Mouse (Mus musculus): Measurements from ENCODE around the gene E030018B13Rik. TPM values are rescaled to one million over a fixed set of nuclear protein-coding genes. Genes with fewer than 3 reads are reported as not detected.
A peak's percentile ranks its signal among the peaks of the same experiment; 100 is the strongest.

Gene E030018B13Rik
- polyA plus RNA-seq (2014; fragmentation: Nextera tagmentation; extraction: Ambion mirVana), result not detected in 2 replicates

GRCm38 (mm10) chr7:63916268-63916907 lies at the start of gene E030018B13Rik:
Gene E030018B13Rik, plus strand, starts transcription at chr7:63916857.
- H3K4me3 ChIP-seq (ENCODE audit: low read depth, low read length), result no peak within 1 kb of the TSS
- H3K4me2 ChIP-seq (ENCODE audit: low read length), result no peak within 1 kb of the TSS
- ATAC-seq, result no peak
- DNase-seq (ENCODE audit: low spot score), result no peak
- H3K9me3 ChIP-seq (replicated peaks; ENCODE audit: control insufficient read depth, low read length), result no peaks in the 10 kb centered on the region
- H3K36me3 ChIP-seq (ENCODE audit: control insufficient read depth, insufficient read depth, low read length), result no peaks in the 10 kb centered on the region
- no peak within 1 kb of the TSS for H3K27ac ChIP-seq (ENCODE audit: low read depth, low read length)
- H3K4me1 ChIP-seq (ENCODE audit: control insufficient read depth, insufficient read depth, low read length), result peaks cover 25% of the 10 kb centered on the region
- H3K27me3 ChIP-seq (replicated peaks; ENCODE audit: control insufficient read depth, insufficient read depth, low read length), result no peaks in the 10 kb centered on the region
- no peak within 1 kb of the TSS for H3K9ac ChIP-seq (ENCODE audit: low read length)
- WGBS, result 87% methylated on average over 6 of the region's 6 CpGs

GRCm38 (mm10) chr7:63868356-63868918 lies 48.2 kb upstream of the E030018B13Rik start:
- Histone ChIP-seq H3K4me3 (ENCODE audit: low read depth, low read length) (no peak overlapping the region), H3K36me3 (ENCODE audit: control insufficient read depth, insufficient read depth, low read length) (no peaks in the 10 kb centered on the region), H3K4me2 (ENCODE audit: low read length) (no peak overlapping the region), H3K9ac (ENCODE audit: low read length) (no peak overlapping the region), H3K4me1 (ENCODE audit: control insufficient read depth, insufficient read depth, low read length) (no peaks in the 10 kb centered on the region), H3K27ac (ENCODE audit: low read depth, low read length) (no peak overlapping the region), H3K27me3 (replicated peaks; ENCODE audit: control insufficient read depth, insufficient read depth, low read length) (no peaks in the 10 kb centered on the region), H3K9me3 (replicated peaks; ENCODE audit: control insufficient read depth, low read length) (no peaks in the 10 kb centered on the region)
- no peak for DNase-seq (ENCODE audit: low spot score)
- 69% methylated on average over 6 of the region's 6 CpGs for WGBS
- no peak for ATAC-seq

- Histone ChIP-seq H3K4me1 (ENCODE audit: control insufficient read depth, insufficient read depth, low read length) (no peaks in the 10 kb centered on the region), H3K27ac (ENCODE audit: low read depth, low read length) (no peak overlapping the region), H3K9ac (ENCODE audit: low read length) (no peak overlapping the region), H3K4me3 (ENCODE audit: low read depth, low read length) (no peak overlapping the region), H3K9me3 (replicated peaks; ENCODE audit: control insufficient read depth, low read length) (no peaks in the 10 kb centered on the region), H3K36me3 (ENCODE audit: control insufficient read depth, insufficient read depth, low read length) (no peaks in the 10 kb centered on the region), H3K27me3 (replicated peaks; ENCODE audit: control insufficient read depth, insufficient read depth, low read length) (no peaks in the 10 kb centered on the region), H3K4me2 (ENCODE audit: low read length) (no peak overlapping the region)
- DNase-seq (ENCODE audit: low spot score) (no peak), ATAC-seq (no peak)
- WGBS, result 86% methylated on average over 6 of the region's 6 CpGs
These were observed 45.0 kb upstream of the E030018B13Rik start for GRCm38 (mm10) chr7:63871698-63872097.

- no peak overlapping the region for H3K9ac ChIP-seq (ENCODE audit: low read length)
- H3K27ac ChIP-seq (ENCODE audit: low read depth, low read length), result no peak overlapping the region
- ATAC-seq (no peak), DNase-seq (ENCODE audit: low spot score) (no peak)
- no peak overlapping the region for H3K4me2 ChIP-seq (ENCODE audit: low read length)
- no peaks in the 10 kb centered on the region for H3K36me3 ChIP-seq (ENCODE audit: control insufficient read depth, insufficient read depth, low read length)
- no peaks in the 10 kb centered on the region for H3K4me1 ChIP-seq (ENCODE audit: control insufficient read depth, insufficient read depth, low read length)
- no peaks in the 10 kb centered on the region for H3K9me3 ChIP-seq (replicated peaks; ENCODE audit: control insufficient read depth, low read length)
- H3K4me3 ChIP-seq (ENCODE audit: low read depth, low read length), result no peak overlapping the region
- no peaks in the 10 kb centered on the region for H3K27me3 ChIP-seq (replicated peaks; ENCODE audit: control insufficient read depth, insufficient read depth, low read length)
- 76% methylated on average over 12 of the region's 12 CpGs for WGBS
These were observed 42.8 kb upstream of the E030018B13Rik start for GRCm38 (mm10) chr7:63873880-63874279.

- Histone ChIP-seq H3K4me2 (ENCODE audit: low read length) (no peak overlapping the region), H3K36me3 (ENCODE audit: control insufficient read depth, insufficient read depth, low read length) (no peaks in the 10 kb centered on the region), H3K4me3 (ENCODE audit: low read depth, low read length) (no peak overlapping the region), H3K4me1 (ENCODE audit: control insufficient read depth, insufficient read depth, low read length) (no peaks in the 10 kb centered on the region), H3K27me3 (replicated peaks; ENCODE audit: control insufficient read depth, insufficient read depth, low read length) (no peaks in the 10 kb centered on the region), H3K9me3 (replicated peaks; ENCODE audit: control insufficient read depth, low read length) (no peaks in the 10 kb centered on the region), H3K9ac (ENCODE audit: low read length) (no peak overlapping the region), H3K27ac (ENCODE audit: low read depth, low read length) (no peak overlapping the region)
- DNase-seq (ENCODE audit: low spot score) (no peak), ATAC-seq (no peak)
These were observed 41.0 kb upstream of the E030018B13Rik start for GRCm38 (mm10) chr7:63875686-63876085.

- ATAC-seq, result no peak
- Histone ChIP-seq H3K4me2 (ENCODE audit: low read length) (no peak overlapping the region), H3K36me3 (ENCODE audit: control insufficient read depth, insufficient read depth, low read length) (no peaks in the 10 kb centered on the region), H3K27ac (ENCODE audit: low read depth, low read length) (no peak overlapping the region), H3K9me3 (replicated peaks; ENCODE audit: control insufficient read depth, low read length) (no peaks in the 10 kb centered on the region), H3K9ac (ENCODE audit: low read length) (no peak overlapping the region), H3K27me3 (replicated peaks; ENCODE audit: control insufficient read depth, insufficient read depth, low read length) (no peaks in the 10 kb centered on the region), H3K4me1 (ENCODE audit: control insufficient read depth, insufficient read depth, low read length) (no peaks in the 10 kb centered on the region), H3K4me3 (ENCODE audit: low read depth, low read length) (no peak overlapping the region)
- 100% methylated on average over 2 of the region's 2 CpGs for WGBS
- DNase-seq (ENCODE audit: low spot score), result no peak
These were observed 40.0 kb upstream of the E030018B13Rik start for GRCm38 (mm10) chr7:63876640-63877039.

GRCm38 (mm10) chr7:63877610-63878009 lies 39.0 kb upstream of the E030018B13Rik start:
- H3K4me2 ChIP-seq (ENCODE audit: low read length), result no peak overlapping the region
- H3K9ac ChIP-seq (ENCODE audit: low read length), result no peak overlapping the region
- no peak overlapping the region for H3K27ac ChIP-seq (ENCODE audit: low read depth, low read length)
- H3K9me3 ChIP-seq (replicated peaks; ENCODE audit: control insufficient read depth, low read length), result no peaks in the 10 kb centered on the region
- H3K36me3 ChIP-seq (ENCODE audit: control insufficient read depth, insufficient read depth, low read length), result no peaks in the 10 kb centered on the region
- no peak overlapping the region for H3K4me3 ChIP-seq (ENCODE audit: low read depth, low read length)
- no peaks in the 10 kb centered on the region for H3K4me1 ChIP-seq (ENCODE audit: control insufficient read depth, insufficient read depth, low read length)
- 34% methylated on average over 14 of the region's 14 CpGs for WGBS
- H3K27me3 ChIP-seq (replicated peaks; ENCODE audit: control insufficient read depth, insufficient read depth, low read length), result no peaks in the 10 kb centered on the region
- ATAC-seq, result no peak
- DNase-seq (ENCODE audit: low spot score), result no peak

GRCm38 (mm10) chr7:63879583-63879982 lies 37.1 kb upstream of the E030018B13Rik start:
- Histone ChIP-seq H3K4me2 (ENCODE audit: low read length) (no peak overlapping the region), H3K9me3 (replicated peaks; ENCODE audit: control insufficient read depth, low read length) (no peaks in the 10 kb centered on the region), H3K4me3 (ENCODE audit: low read depth, low read length) (no peak overlapping the region), H3K9ac (ENCODE audit: low read length) (no peak overlapping the region), H3K4me1 (ENCODE audit: control insufficient read depth, insufficient read depth, low read length) (no peaks in the 10 kb centered on the region), H3K27ac (ENCODE audit: low read depth, low read length) (no peak overlapping the region), H3K36me3 (ENCODE audit: control insufficient read depth, insufficient read depth, low read length) (no peaks in the 10 kb centered on the region), H3K27me3 (replicated peaks; ENCODE audit: control insufficient read depth, insufficient read depth, low read length) (no peaks in the 10 kb centered on the region)
- 84% methylated on average over 6 of the region's 6 CpGs for WGBS
- ATAC-seq (no peak), DNase-seq (ENCODE audit: low spot score) (peak; percentile 37)

- WGBS, result 86% methylated on average over 7 of the region's 7 CpGs
- no peak overlapping the region for H3K4me2 ChIP-seq (ENCODE audit: low read length)
- no peaks in the 10 kb centered on the region for H3K27me3 ChIP-seq (replicated peaks; ENCODE audit: control insufficient read depth, insufficient read depth, low read length)
- no peak overlapping the region for H3K9ac ChIP-seq (ENCODE audit: low read length)
- H3K4me1 ChIP-seq (ENCODE audit: control insufficient read depth, insufficient read depth, low read length), result no peaks in the 10 kb centered on the region
- H3K27ac ChIP-seq (ENCODE audit: low read depth, low read length), result no peak overlapping the region
- no peaks in the 10 kb centered on the region for H3K9me3 ChIP-seq (replicated peaks; ENCODE audit: control insufficient read depth, low read length)
- H3K36me3 ChIP-seq (ENCODE audit: control insufficient read depth, insufficient read depth, low read length), result peaks cover 2% of the 10 kb centered on the region; the same call in 1 of the 2 replicates
- no peak for DNase-seq (ENCODE audit: low spot score)
- ATAC-seq, result no peak
- no peak overlapping the region for H3K4me3 ChIP-seq (ENCODE audit: low read depth, low read length)
These were observed 33.9 kb upstream of the E030018B13Rik start for GRCm38 (mm10) chr7:63882739-63883138.
